Mouse (Mus musculus) embryonic facial prominence, embryonic 10.5 days (tissue): Measurements from ENCODE around the gene Ttc39b. TPM values are rescaled to one million over a fixed set of nuclear protein-coding genes. Genes with fewer than 3 reads are reported as not detected.
"Not testable (repeated sequence)": the region's sequence is repeated elsewhere in the genome, so short reads cannot be mapped to it uniquely, and the experiment has no call there.

Experiments used
- DNase-seq: peaks from one replicate; pipeline ENCODE4 v3.0.0-alpha.2; 2017; ENCODE audit warnings: low spot score
- H3K27ac ChIP-seq: fragments of 300-500 bp; sonication (generic); replicated peaks from 2 replicates; pipeline ENCODE4 v1.5.1; 2016; ENCODE audit warnings: mild to moderate bottlenecking
- H3K27me3 ChIP-seq: fragments of 300-500 bp; sonication (generic); replicated peaks from 2 replicates; pipeline ENCODE4 v1.6.1; 2016; ENCODE audit warnings: low read depth, mild to moderate bottlenecking; ENCODE audit not compliant: poor library complexity, severe bottlenecking
- H3K36me3 ChIP-seq: fragments of 300-500 bp; sonication (generic); replicated peaks from 2 replicates; pipeline ENCODE4 v1.6.1; 2016; ENCODE audit warnings: mild to moderate bottlenecking, moderate library complexity
- H3K4me1 ChIP-seq: fragments of 300-500 bp; sonication (generic); 2 replicates; pipeline ENCODE4 v1.6.1; 2016
- H3K4me3 ChIP-seq: fragments of 300-500 bp; sonication (generic); 2 replicates; pipeline ENCODE4 v1.5.1; 2016; ENCODE audit warnings: mild to moderate bottlenecking, moderate library complexity
- H3K9me3 ChIP-seq: fragments of 300-500 bp; sonication (generic); 2 replicates; pipeline ENCODE4 v1.6.1; 2016; ENCODE audit warnings: mild to moderate bottlenecking
- WGBS: fragments of 180-500 bp; shearing (Covaris S2); methylation state at CpG from one replicate; pipeline ENCODE4 v1.1.7; 2016; 5-methylcytosine and 5-hydroxymethylcytosine counted together
- polyA plus RNA-seq: library from polyadenylated mRNA; unstranded; fragments of >200 nt; fragmentation: Nextera tagmentation; extraction: Ambion mirVana; gene quantifications from 2 replicates; pipeline ENCODE4 v1.2.1, GENCODE M21; 2016

The Ttc39b gene
- polyA plus RNA-seq, 1 experiment from 2014 or later, result 2.4 TPM

DNA sequence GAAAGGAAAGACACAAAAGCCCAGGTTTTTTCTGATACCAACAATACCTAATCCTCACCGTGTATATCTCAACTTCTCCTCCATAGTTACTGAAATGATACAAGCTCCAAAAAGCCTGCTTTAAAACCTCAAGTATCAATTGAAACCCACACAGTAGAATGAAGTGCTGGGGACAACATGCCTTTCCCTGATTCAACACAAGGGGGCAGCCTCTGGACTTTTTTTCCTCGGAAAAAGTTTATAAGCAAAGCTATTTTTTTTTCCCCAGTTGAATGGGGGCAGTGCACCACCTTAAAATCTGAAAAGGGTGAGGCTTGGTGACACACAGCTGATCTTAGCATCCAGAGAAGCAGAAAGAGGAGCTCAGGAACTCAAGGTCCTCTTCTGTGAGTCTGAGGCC is 62.1 kb downstream of the Ttc39b start:
- Histone ChIP-seq H3K27ac (no peak overlapping the region), H3K27me3 (no peaks in the 10 kb centered on the region), H3K9me3 (no peaks in the 10 kb centered on the region), H3K36me3 (no peaks in the 10 kb centered on the region), H3K4me3 (no peak overlapping the region), H3K4me1 (peaks cover 16% of the 10 kb centered on the region)
- DNase-seq, result peak; percentile 44
- 11% methylated on average over 2 of the region's 2 CpGs for WGBS

DNA sequence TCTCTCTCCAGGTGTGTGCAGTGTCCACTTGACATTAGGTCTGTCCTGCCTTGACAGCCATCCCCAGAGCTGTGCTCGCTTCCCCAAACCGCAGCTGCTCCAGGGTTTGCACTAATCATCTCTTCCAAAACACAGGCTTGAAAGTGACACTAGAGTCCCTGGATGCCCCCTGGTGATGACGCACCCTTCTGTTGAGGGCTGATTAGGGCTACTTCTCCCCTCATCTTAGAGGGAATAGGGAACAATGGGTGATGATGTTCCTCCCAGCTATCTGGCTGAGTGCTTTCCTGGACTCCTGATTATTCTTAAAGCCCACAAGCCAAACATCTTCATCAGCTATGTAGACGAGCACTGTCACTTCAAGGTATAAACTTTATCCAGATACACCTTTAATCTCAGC is 64.4 kb downstream of the Ttc39b start:
- no peaks in the 10 kb centered on the region for H3K27me3 ChIP-seq
- no peaks in the 10 kb centered on the region for H3K36me3 ChIP-seq
- WGBS, result 79% methylated on average over 4 of the region's 4 CpGs
- peaks cover 9% of the 10 kb centered on the region; the same call in 1 of the 2 replicates for H3K4me1 ChIP-seq
- no peak overlapping the region for H3K4me3 ChIP-seq
- no peaks in the 10 kb centered on the region for H3K9me3 ChIP-seq
- DNase-seq, result no peak
- H3K27ac ChIP-seq, result no peak overlapping the region

DNA sequence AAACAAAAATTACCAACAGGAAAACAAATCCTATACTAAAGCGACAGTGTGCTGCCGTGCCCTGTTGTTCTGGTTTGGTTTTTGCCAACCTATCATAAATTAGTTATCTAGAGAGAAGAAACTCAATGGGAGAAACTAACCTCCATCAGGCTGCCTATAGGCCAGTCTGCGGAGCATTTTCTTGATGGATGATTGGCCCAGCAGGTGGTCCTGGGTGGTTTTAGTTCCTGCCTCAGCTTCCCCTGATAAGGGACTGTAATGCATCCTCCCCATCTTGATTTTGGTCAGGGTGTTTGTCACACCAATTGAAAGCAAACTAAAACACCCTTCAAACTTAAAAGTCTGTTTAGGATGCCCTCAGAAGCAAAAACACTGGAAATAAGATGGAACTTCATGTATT is 65.8 kb downstream of the Ttc39b start:
- no peak for DNase-seq
- Histone ChIP-seq H3K4me1 (peaks cover 9% of the 10 kb centered on the region; the same call in 1 of the 2 replicates), H3K36me3 (no peaks in the 10 kb centered on the region), H3K27ac (no peak overlapping the region), H3K4me3 (no peak overlapping the region), H3K27me3 (no peaks in the 10 kb centered on the region), H3K9me3 (no peaks in the 10 kb centered on the region)
- 82% methylated on average over 3 of the region's 3 CpGs for WGBS

DNA sequence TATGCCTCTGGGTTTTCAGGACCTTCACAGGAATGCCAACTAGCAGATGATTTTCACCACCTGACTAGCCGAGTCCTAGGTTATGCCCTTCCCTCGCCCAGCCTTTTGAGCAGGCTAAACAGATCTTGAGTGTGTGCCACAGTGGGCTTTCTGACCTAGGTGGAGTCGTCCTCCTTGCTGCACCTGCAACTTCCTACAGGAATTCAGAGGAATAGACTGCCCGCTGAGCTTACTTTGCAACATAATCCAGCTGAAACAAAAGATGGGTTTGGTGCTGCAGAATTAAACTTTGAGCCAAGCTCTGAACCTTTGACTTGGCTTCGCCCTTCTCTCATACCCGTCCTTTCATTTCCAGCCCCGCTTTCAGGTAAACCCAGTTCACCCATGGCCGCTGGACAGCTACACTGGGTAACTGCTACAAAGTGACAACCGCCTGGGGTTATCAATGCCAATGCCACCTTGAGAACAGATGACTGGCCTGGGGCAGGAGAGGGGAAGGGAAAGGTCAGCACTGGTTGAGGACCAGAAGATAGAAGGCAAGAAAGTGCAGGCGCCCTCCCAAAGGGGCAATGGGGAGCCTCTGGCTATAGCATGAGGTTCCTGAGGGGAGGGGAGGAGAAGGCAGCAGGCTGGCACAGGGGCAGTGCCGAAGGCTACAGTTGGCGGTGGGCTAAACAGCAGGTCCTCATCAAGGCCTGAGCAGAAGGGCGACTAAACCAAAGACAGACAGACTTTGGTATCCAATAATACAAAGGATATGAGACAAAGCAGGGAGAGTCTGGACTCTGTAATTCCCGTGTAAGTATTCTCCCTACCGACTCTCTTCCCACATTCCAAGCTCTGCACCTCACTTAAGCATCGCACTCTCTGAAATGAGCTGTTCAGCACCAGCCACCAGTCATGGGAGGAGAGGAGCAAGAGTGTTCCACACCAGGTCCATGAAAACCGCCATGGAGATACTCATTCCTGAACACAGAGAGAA is 66.5 kb downstream of the Ttc39b start:
- WGBS, result 44% methylated on average over 17 of the region's 17 CpGs
- peaks cover 5% of the 10 kb centered on the region; the same call in 1 of the 2 replicates for H3K4me1 ChIP-seq

DNA sequence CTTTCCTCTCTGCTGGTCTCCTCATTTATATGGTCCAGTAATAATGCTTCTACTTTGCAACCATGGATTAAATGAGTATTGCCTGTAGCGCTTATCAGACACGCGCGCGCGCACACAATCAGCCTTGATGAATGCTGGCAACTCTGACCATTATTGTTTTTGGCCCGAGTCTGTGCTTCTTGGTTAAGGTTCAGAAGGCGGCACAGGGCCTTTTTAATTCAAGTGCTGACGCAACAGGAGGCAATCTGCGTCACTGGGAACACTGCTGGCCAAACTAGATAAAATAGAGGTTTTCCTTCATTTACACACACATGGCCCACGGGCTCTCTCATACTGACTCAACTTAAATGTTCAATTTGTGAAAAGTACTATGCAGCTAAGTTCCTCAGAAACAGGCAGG is 67.3 kb downstream of the Ttc39b start:
- Histone ChIP-seq H3K36me3 (no peaks in the 10 kb centered on the region), H3K27ac (no peak overlapping the region), H3K4me3 (no peak overlapping the region), H3K4me1 (peaks cover 5% of the 10 kb centered on the region; the same call in 1 of the 2 replicates), H3K27me3 (no peaks in the 10 kb centered on the region), H3K9me3 (no peaks in the 10 kb centered on the region)
- DNase-seq, result no peak
- 84% methylated on average over 11 of the region's 11 CpGs for WGBS

More for the DNA sequence above, 66.5 kb downstream of the Ttc39b start:
- Histone ChIP-seq H3K27ac (no peak overlapping the region), H3K36me3 (no peaks in the 10 kb centered on the region), H3K9me3 (no peaks in the 10 kb centered on the region), H3K4me3 (no peak overlapping the region), H3K27me3 (no peaks in the 10 kb centered on the region)
- DNase-seq, result no peak

DNA sequence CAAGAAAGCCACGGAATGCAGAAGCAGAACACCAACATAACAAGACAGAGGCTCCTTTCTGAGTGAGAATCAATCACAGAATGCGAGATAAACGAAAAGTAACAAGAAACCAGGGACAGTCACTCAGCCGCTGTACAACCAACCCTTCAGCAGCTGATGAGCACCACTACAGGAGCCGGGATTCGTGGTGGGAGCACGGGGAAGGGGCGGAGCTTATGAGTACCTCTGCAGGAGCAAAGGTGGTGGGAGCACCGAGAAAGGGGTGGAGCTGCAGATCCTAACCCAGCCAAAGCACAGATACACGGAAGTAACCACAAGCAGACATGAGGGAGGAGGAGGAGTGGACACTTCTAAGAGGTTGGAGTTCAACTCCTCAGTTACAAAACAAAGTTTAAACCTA is 69.1 kb downstream of the Ttc39b start:
- H3K36me3 ChIP-seq, result no peaks in the 10 kb centered on the region
- no peak for DNase-seq
- H3K4me3 ChIP-seq, result no peak overlapping the region
- no peak overlapping the region for H3K27ac ChIP-seq
- H3K27me3 ChIP-seq, result no peaks in the 10 kb centered on the region
- no peaks in the 10 kb centered on the region for H3K9me3 ChIP-seq
- WGBS, result 91% methylated on average over 10 of the region's 10 CpGs
- H3K4me1 ChIP-seq, result peaks cover 5% of the 10 kb centered on the region; the same call in 1 of the 2 replicates

DNA sequence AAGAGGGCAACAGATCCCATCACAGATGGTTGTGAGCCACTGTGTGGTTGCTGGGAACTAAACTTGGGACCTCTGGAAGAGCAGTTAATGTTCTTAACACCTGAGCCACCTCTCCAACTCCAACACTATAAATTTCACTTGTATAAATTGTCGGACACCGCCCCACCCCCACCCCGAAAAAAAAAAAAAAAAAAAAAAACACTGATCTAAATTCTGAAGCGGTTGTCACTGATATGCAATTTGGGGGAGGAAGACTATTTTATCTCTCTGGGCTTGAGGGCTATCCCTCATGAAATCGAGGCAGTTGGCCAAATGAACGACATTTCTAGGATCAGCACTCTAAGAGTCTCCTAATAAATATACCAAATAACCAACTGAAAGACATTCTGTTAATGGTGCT is 70.4 kb downstream of the Ttc39b start:
- Histone ChIP-seq H3K27ac (no peak overlapping the region), H3K4me1 (peaks cover 5% of the 10 kb centered on the region; the same call in 1 of the 2 replicates), H3K36me3 (no peaks in the 10 kb centered on the region), H3K27me3 (no peaks in the 10 kb centered on the region), H3K4me3 (no peak overlapping the region), H3K9me3 (no peaks in the 10 kb centered on the region)
- WGBS, result 89% methylated on average over 6 of the region's 6 CpGs
- no peak for DNase-seq

DNA sequence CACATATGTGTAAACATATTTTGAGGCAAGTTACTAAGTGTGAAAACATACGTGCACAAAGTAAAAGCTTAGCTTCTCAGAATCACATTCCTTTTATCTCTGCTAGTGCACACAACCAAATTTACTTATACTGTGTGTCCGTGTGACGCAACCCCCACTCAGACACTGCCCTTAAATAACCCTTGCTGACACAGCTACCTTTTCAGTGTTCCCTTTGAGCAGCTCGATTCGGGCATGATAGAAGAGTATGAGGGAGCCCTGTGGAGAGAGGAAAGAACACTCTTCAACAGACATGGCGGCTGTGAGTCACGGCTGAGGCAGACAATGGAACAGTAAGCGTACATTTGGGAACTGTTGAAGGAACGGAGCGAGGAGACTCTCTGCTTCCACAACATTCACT is 80.3 kb downstream of the Ttc39b start:
- DNase-seq, result no peak
- Histone ChIP-seq H3K4me3 (no peak overlapping the region), H3K36me3 (no peaks in the 10 kb centered on the region), H3K9me3 (no peaks in the 10 kb centered on the region), H3K27ac (no peak overlapping the region), H3K4me1 (0 out of 2 replicates have a peak, but pooled peaks cover 5% of the 10 kb centered on the region), H3K27me3 (no peaks in the 10 kb centered on the region)
- 88% methylated on average over 10 of the region's 10 CpGs for WGBS

DNA sequence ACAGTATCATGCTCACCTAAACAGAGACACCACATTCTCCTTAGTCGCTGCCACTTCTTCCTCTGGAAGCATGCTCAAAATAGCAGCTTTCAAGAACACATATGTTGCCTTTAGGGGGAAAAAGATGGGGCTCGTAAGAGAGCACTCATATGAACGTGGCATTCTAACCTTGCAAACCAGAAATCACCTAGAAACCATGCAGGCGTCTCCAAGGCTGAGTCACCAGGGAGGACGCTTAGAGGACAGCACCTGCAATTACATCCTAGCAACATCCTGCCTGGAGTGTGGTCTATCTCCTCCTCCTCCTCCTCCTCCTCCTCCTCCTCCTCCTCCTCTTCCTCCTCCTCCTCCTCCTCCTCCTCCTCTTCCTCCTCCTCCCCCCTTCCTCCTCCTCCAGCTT is 82.4 kb downstream of the Ttc39b start:
- peaks cover 7% of the 10 kb centered on the region for H3K4me1 ChIP-seq
- DNase-seq, result no peak
- no peaks in the 10 kb centered on the region for H3K36me3 ChIP-seq
- H3K27ac ChIP-seq, result no peak overlapping the region
- H3K9me3 ChIP-seq, result no peaks in the 10 kb centered on the region
- no peak overlapping the region for H3K4me3 ChIP-seq
- no peaks in the 10 kb centered on the region for H3K27me3 ChIP-seq
- 65% methylated on average over 5 of the region's 5 CpGs for WGBS

DNA sequence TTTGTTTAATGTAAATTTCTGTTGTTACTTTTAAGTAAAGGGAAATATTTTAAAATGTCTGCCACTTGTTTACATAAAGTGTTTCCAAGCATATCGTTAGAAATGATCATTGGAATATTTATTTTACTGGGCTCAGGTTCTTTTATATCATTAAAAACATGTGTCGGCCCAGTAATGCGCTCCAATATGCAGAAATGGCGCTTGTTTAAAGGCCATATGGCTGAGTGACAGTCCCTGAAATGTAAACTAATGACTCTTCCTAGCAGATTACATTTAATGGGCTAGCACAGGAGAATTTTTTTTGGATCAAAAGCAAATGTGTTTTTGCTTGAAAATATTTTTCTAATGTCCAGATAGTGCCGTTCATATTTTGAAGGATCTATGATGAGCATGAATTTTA is 86.4 kb downstream of the Ttc39b start:
- 70% methylated on average over 5 of the region's 5 CpGs for WGBS
- Histone ChIP-seq H3K27me3 (no peaks in the 10 kb centered on the region), H3K36me3 (no peaks in the 10 kb centered on the region), H3K4me1 (peaks cover 28% of the 10 kb centered on the region), H3K27ac (no peak overlapping the region), H3K9me3 (no peaks in the 10 kb centered on the region), H3K4me3 (no peak overlapping the region)
- DNase-seq, result no peak

DNA sequence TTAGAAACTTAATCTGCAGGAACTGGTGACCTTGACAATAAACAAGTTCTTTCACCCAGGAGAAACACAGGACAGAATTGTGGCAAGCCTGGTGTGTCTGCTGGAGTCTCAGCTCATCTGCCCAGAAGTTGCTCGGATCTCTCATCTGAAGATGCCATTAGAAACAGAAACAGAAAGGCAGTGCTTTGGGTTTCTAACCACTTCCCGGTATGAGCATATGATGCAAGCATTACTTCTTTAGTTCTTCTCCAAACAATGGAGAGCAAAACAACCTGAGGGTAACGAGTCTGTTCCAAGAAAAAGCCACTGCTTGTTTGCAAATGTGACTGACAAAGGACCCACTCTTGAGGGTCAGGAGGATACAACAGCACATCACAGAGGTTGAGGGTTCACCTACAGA is 88.8 kb downstream of the Ttc39b start:
- H3K36me3 ChIP-seq, H3K9me3 ChIP-seq, DNase-seq, H3K4me3 ChIP-seq, H3K27me3 ChIP-seq: not testable (repeated sequence)
- Histone ChIP-seq H3K27ac (0 out of 2 replicates have a peak overlapping the region, but pooled peaks have one; percentile 40), H3K4me1 (peaks cover 33% of the 10 kb centered on the region)
- 75% methylated on average over 2 of the region's 3 CpGs for WGBS

DNA sequence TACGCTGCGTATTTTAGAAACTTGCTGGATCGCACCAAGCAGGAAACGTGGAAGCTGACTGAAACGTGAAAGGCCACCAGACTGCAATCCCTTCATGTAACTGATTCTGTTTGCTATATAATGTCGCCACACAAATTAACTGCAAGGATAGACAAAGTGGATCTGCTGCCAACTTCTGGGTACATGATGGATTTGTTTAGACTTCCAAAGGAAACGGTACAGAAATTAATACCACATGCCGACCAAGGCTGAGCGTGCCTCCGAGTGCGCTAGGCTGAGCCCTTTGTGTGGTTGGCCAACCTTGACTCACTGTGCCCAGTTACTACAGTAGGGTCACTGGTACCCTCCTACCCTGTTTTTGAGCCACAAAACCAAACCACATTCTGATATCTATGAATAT is 89.3 kb downstream of the Ttc39b start:
- no peaks in the 10 kb centered on the region for H3K36me3 ChIP-seq
- peak; percentile 45 for DNase-seq
- no peaks in the 10 kb centered on the region for H3K9me3 ChIP-seq
- 65% methylated on average over 11 of the region's 11 CpGs for WGBS
- H3K4me1 ChIP-seq, result peaks cover 33% of the 10 kb centered on the region
- H3K4me3 ChIP-seq, result no peak overlapping the region
- no peaks in the 10 kb centered on the region for H3K27me3 ChIP-seq
- H3K27ac ChIP-seq, result peak overlapping the region; percentile 65

DNA sequence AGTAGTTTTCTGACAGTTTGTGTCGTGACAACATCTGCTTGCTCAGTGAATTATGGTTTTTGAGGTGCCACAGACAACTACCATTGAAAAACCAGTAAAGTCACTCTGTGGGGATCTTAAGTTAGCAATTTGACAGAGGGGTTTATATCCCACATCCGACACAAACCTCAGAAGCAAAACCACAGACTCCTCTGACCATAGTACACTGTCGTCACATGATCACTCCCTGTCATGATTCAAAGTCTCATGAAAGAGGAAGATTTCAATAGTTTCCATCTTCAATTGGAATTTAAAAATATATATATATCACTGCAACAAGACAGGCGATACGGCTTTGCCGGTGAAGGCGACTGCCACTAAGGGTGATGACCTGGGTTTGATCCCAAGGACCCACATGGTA is 89.9 kb downstream of the Ttc39b start:
- WGBS, result 91% methylated on average over 7 of the region's 7 CpGs
- H3K36me3 ChIP-seq, result no peaks in the 10 kb centered on the region
- no peak overlapping the region; the same call in 1 of the 2 replicates for H3K27ac ChIP-seq
- DNase-seq, result no peak
- no peak overlapping the region for H3K4me3 ChIP-seq
- H3K27me3 ChIP-seq, result no peaks in the 10 kb centered on the region
- no peaks in the 10 kb centered on the region for H3K9me3 ChIP-seq
- peaks cover 32% of the 10 kb centered on the region for H3K4me1 ChIP-seq
